Mouse (Mus musculus): ENCODE results near the gene Bmp6.
A peak's percentile ranks its signal among the peaks of the same experiment; 100 is the strongest.

Gene Bmp6

GRCm38 (mm10) chr13:38520299-38520698, 175.4 kb downstream of the Bmp6 start:
- no peak for DNase-seq

GRCm38 (mm10) chr13:38522056-38522654, 177.2 kb downstream of the Bmp6 start:
- peak; percentile 60 for DNase-seq

GRCm38 (mm10) chr13:38523231-38523630, 178.3 kb downstream of the Bmp6 start:
- DNase-seq = no peak

- no peak for DNase-seq
Measured at GRCm38 (mm10) chr13:38525261-38525660, 180.4 kb downstream of the Bmp6 start.

GRCm38 (mm10) chr13:38526116-38526515, 181.2 kb downstream of the Bmp6 start:
- no peak for DNase-seq

GRCm38 (mm10) chr13:38527041-38527796, 182.3 kb downstream of the Bmp6 start:
- no peak for DNase-seq

GRCm38 (mm10) chr13:38527797-38528650, 183.1 kb downstream of the Bmp6 start:
- DNase-seq = peak; percentile 91

- DNase-seq = peak; percentile 72
Measured at GRCm38 (mm10) chr13:38528687-38529294, 183.9 kb downstream of the Bmp6 start, which contains the start of gene Txndc5. Gene Txndc5 (minus strand): TSS chr13:38528824.

- DNase-seq = no peak
Measured at GRCm38 (mm10) chr13:38529576-38529975, 184.7 kb downstream of the Bmp6 start.

GRCm38 (mm10) chr13:38531498-38531897, 186.6 kb downstream of the Bmp6 start:
- no peak for DNase-seq

- DNase-seq = no peak
Measured at GRCm38 (mm10) chr13:38533461-38533860, 188.6 kb downstream of the Bmp6 start.

- DNase-seq = no peak
Measured at GRCm38 (mm10) chr13:38534016-38534415, 189.1 kb downstream of the Bmp6 start.

- peak; percentile 47 for DNase-seq
Measured at GRCm38 (mm10) chr13:38534731-38535130, 189.8 kb downstream of the Bmp6 start.

GRCm38 (mm10) chr13:38537521-38537920, 192.6 kb downstream of the Bmp6 start:
- no peak for DNase-seq

GRCm38 (mm10) chr13:38539192-38539900, 194.4 kb downstream of the Bmp6 start:
- no peak for DNase-seq

- DNase-seq = no peak
Measured at GRCm38 (mm10) chr13:38543455-38544125, 198.7 kb downstream of the Bmp6 start.

- DNase-seq = no peak
Measured at GRCm38 (mm10) chr13:38544769-38545445, 200.0 kb downstream of the Bmp6 start.

- DNase-seq = peak; percentile 63
Measured at GRCm38 (mm10) chr13:38545460-38545859, 200.6 kb downstream of the Bmp6 start.

- DNase-seq = no peak
Measured at GRCm38 (mm10) chr13:38546754-38547153, 201.8 kb downstream of the Bmp6 start.

GRCm38 (mm10) chr13:38547717-38548116, 202.8 kb downstream of the Bmp6 start:
- no peak for DNase-seq

GRCm38 (mm10) chr13:38548681-38549080, 203.8 kb downstream of the Bmp6 start:
- DNase-seq = no peak

All from lung, postnatal 36 days (tissue).